Mouse (Mus musculus): ENCODE results near the gene Agr2.

- TF ChIP-seq CTCF (IDR thresholded peaks at IDR 0.05; ENCODE audit: control insufficient read depth, insufficient read depth, low read length) (no peak), POLR2A (IDR thresholded peaks at IDR 0.05; ENCODE audit: borderline replicate concordance, control insufficient read depth, low read depth, low read length) (no peak)
These were observed 37.0 kb downstream of the Agr2 start for GRCm38 (mm10) chr12:36029687-36030086.

Data from bone marrow, adult 2 months (tissue).